Mouse (Mus musculus) forebrain, embryonic 16.5 days (tissue): Measurements from ENCODE around the gene Tcea3. TPM values are rescaled to one million over a fixed set of nuclear protein-coding genes. Genes with fewer than 3 reads are reported as not detected.

ENCODE experiments used
- ATAC-seq: fragments of 200-750 bp; cut with Nextera tagmentation; 2 replicates; pipeline ENCODE4 v1.8.0; 2017; ENCODE audit warnings: mild to moderate bottlenecking, moderate library complexity
- H3K27ac ChIP-seq: fragments of 300-500 bp; sonication (generic); 2 replicates; pipeline ENCODE4 v1.5.1; 2014; ENCODE audit warnings: low read length, control low read depth
- H3K27me3 ChIP-seq: fragments of 300-500 bp; sonication (generic); replicated peaks from 2 replicates; pipeline ENCODE4 v1.6.1; 2014; ENCODE audit warnings: low read length; ENCODE audit not compliant: control insufficient read depth, insufficient read depth
- H3K36me3 ChIP-seq: fragments of 300-500 bp; sonication (generic); 2 replicates; pipeline ENCODE4 v1.6.1; 2014; ENCODE audit not compliant: control insufficient read depth, insufficient read depth
- H3K4me1 ChIP-seq: fragments of 300-500 bp; sonication (generic); replicated peaks from 2 replicates; pipeline ENCODE4 v1.6.1; 2014; ENCODE audit warnings: low read length; ENCODE audit not compliant: control insufficient read depth, insufficient read depth
- H3K4me2 ChIP-seq: fragments of 300-500 bp; sonication (generic); 2 replicates; pipeline ENCODE4 v1.6.1; 2014; ENCODE audit warnings: mild to moderate bottlenecking, low read length, control low read depth
- H3K4me3 ChIP-seq: fragments of 300-500 bp; sonication (generic); replicated peaks from 2 replicates; pipeline ENCODE4 v1.5.1; 2014; ENCODE audit warnings: mild to moderate bottlenecking, low read length, control low read depth
- H3K9ac ChIP-seq: fragments of 300-500 bp; sonication (generic); replicated peaks from 2 replicates; pipeline ENCODE4 v1.6.1; 2014; ENCODE audit warnings: low read depth, low read length, control low read depth
- H3K9me3 ChIP-seq: fragments of 300-500 bp; sonication (generic); 2 replicates; pipeline ENCODE4 v1.6.1; 2016; ENCODE audit warnings: low read length; ENCODE audit not compliant: control insufficient read depth
- WGBS: fragments of 180-500 bp; shearing (Covaris S2); extraction: QIAGEN DNeasy Blood & Tissue Kit; methylation state at CpG from one replicate; pipeline ENCODE4 v1.1.7; 2014; 5-methylcytosine and 5-hydroxymethylcytosine counted together
- polyA plus RNA-seq: library from polyadenylated mRNA; unstranded; fragments of >200 nt; fragmentation: Nextera tagmentation; extraction: Ambion mirVana; gene quantifications from 2 replicates; pipeline ENCODE4 v1.2.1, GENCODE M21; 2015

Tcea3 gene
- polyA plus RNA-seq, 1 experiment from 2014 or later, result 0.44 TPM

- no peaks in the 10 kb centered on the region; the same call in 1 of the 2 replicates for H3K27me3 ChIP-seq
- H3K27ac ChIP-seq, result peak within 1 kb of the TSS; percentile 98
- no peaks in the 10 kb centered on the region for H3K9me3 ChIP-seq
- peak within 1 kb of the TSS; percentile 59 for H3K4me2 ChIP-seq
- peaks cover 10% of the 10 kb centered on the region for H3K36me3 ChIP-seq
- H3K4me3 ChIP-seq, result peak within 1 kb of the TSS; percentile 66
- ATAC-seq, result peak; percentile 14
- H3K9ac ChIP-seq, result peak within 1 kb of the TSS; percentile 66
- WGBS, result 3% methylated on average over 5 of the region's 5 CpGs
- H3K4me1 ChIP-seq, result peaks cover 38% of the 10 kb centered on the region
Observed at GRCm38 (mm10) chr4:136284455-136284854, 36.9 kb downstream of the Tcea3 start, which contains the start of gene Zfp46. Zfp46 (plus strand) TSS chr4:136284683.

DNA sequence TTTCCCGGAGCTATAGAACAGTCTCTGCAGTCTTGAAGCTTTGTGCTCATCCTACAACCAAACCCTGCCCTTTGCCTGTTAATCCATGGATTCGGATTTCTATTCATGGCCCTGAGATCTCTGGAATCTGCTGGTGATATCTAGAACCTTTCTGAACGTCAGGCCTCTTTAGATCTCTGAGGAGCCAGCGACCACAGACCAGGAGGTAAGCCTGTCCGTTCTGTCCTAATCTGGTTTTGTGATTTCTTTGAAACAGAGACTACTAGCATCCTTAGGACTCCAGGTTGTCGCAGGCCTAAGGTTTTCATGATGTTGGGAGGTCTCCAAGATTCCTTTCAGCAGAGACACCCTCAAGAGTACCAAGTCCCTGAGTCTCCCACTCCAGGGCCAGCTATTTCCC is 37.4 kb downstream of the Tcea3 start:
- Histone ChIP-seq H3K4me3 (peak overlapping the region; percentile 66), H3K9ac (peak overlapping the region; percentile 66), H3K27me3 (no peaks in the 10 kb centered on the region; the same call in 1 of the 2 replicates), H3K36me3 (peaks cover 10% of the 10 kb centered on the region), H3K27ac (peak overlapping the region; percentile 98), H3K9me3 (no peaks in the 10 kb centered on the region), H3K4me2 (peak overlapping the region; percentile 59), H3K4me1 (peaks cover 39% of the 10 kb centered on the region)
- ATAC-seq, result no peak; the same call in 1 of the 2 replicates
- 7% methylated on average over 6 of the region's 6 CpGs for WGBS

GRCm38 (mm10) chr4:136285348-136285810 is 37.9 kb downstream of the Tcea3 start:
- Histone ChIP-seq H3K9ac (peak overlapping the region; percentile 66), H3K27me3 (no peaks in the 10 kb centered on the region; the same call in 1 of the 2 replicates), H3K36me3 (peaks cover 10% of the 10 kb centered on the region), H3K4me3 (peak overlapping the region; percentile 66), H3K4me2 (peak overlapping the region; percentile 59), H3K9me3 (no peaks in the 10 kb centered on the region), H3K4me1 (peaks cover 44% of the 10 kb centered on the region), H3K27ac (peak overlapping the region; percentile 98)
- WGBS, result 1% methylated on average over 25 of the region's 25 CpGs
- ATAC-seq, result peak; percentile 96

DNA sequence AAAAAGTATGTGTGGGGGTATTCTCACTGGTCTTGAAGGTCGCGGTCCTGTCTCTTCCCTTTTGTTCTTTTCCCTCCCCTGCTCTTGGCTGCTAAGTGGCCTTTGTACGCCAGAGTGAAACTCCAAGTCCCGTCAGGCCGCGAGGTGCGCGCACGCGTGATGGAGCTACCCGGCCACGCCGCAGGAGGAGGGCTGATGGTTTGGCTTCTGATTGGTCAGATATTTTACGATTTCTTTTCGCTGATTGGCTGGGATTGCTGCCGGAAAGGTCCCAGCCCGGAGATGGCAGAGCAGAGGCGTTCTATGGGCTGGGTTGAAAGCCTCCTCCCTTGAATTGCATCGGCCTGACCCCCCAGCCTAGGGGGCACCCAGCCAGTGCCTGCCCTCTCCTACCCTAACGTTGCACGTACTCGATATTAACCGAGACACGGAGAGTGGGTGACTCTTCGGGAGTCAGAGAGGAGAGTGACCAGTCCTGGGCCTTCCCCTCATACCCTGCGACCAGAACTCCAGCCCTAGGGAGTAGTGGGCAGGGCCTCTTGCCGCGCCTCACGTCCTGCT is 38.4 kb downstream of the Tcea3 start:
- Histone ChIP-seq H3K4me2 (peak overlapping the region; percentile 72), H3K27ac (peak overlapping the region; percentile 98), H3K9me3 (no peaks in the 10 kb centered on the region), H3K9ac (peak overlapping the region; percentile 70), H3K36me3 (peaks cover 13% of the 10 kb centered on the region), H3K4me3 (peak overlapping the region; percentile 66), H3K27me3 (no peaks in the 10 kb centered on the region; the same call in 1 of the 2 replicates), H3K4me1 (peaks cover 49% of the 10 kb centered on the region)
- peak; percentile 87 for ATAC-seq
- WGBS, result under 1% methylated on average over 29 of the region's 29 CpGs

- Histone ChIP-seq H3K27ac (no peak overlapping the region), H3K4me2 (no peak overlapping the region; the same call in 1 of the 2 replicates), H3K36me3 (peaks cover 26% of the 10 kb centered on the region), H3K9me3 (no peaks in the 10 kb centered on the region), H3K27me3 (no peaks in the 10 kb centered on the region; the same call in 1 of the 2 replicates), H3K9ac (no peak overlapping the region), H3K4me1 (peaks cover 27% of the 10 kb centered on the region), H3K4me3 (no peak overlapping the region)
- 37% methylated on average over 66 of the region's 66 CpGs for WGBS
- ATAC-seq, result no peak
Observed at GRCm38 (mm10) chr4:136289918-136290780, 42.6 kb downstream of the Tcea3 start.

- H3K9me3 ChIP-seq, result no peaks in the 10 kb centered on the region
- 33% methylated on average over 39 of the region's 39 CpGs for WGBS
- H3K27me3 ChIP-seq, result no peaks in the 10 kb centered on the region; the same call in 1 of the 2 replicates
- H3K27ac ChIP-seq, result no peak overlapping the region
- no peak overlapping the region for H3K4me3 ChIP-seq
- H3K4me1 ChIP-seq, result peaks cover 27% of the 10 kb centered on the region
- peak overlapping the region; percentile 3; the same call in 1 of the 2 replicates for H3K4me2 ChIP-seq
- H3K36me3 ChIP-seq, result peaks cover 26% of the 10 kb centered on the region
- ATAC-seq, result no peak
- no peak overlapping the region for H3K9ac ChIP-seq
Observed at GRCm38 (mm10) chr4:136290781-136291595, 43.5 kb downstream of the Tcea3 start.

DNA sequence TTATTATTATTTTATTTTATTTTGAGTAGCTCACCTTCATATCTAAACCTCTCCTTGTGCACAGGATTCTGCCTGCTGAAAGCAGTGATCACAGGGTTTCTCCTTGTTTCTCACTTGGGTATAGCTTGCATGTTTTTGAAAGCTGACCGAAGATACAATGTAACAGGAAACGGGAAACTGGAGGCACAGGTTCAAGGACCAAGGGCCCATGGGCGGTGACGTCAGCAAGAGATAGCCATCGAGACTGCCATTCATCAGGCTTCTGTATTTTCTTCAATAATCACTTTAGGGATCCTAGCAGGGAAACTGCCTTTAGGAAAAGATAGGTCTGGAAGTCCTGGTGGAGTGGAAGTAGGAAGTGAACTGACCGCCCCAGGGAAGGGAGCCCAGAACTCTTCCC is 44.2 kb downstream of the Tcea3 start:
- ATAC-seq, result no peak
- Histone ChIP-seq H3K4me3 (no peak overlapping the region), H3K4me2 (no peak overlapping the region), H3K4me1 (peaks cover 24% of the 10 kb centered on the region), H3K27ac (no peak overlapping the region), H3K9ac (no peak overlapping the region), H3K36me3 (peaks cover 26% of the 10 kb centered on the region), H3K27me3 (no peaks in the 10 kb centered on the region; the same call in 1 of the 2 replicates), H3K9me3 (no peaks in the 10 kb centered on the region)
- WGBS, result 90% methylated on average over 6 of the region's 6 CpGs

- Histone ChIP-seq H3K9me3 (no peaks in the 10 kb centered on the region), H3K4me2 (no peak overlapping the region), H3K36me3 (peaks cover 13% of the 10 kb centered on the region), H3K4me1 (peaks cover 3% of the 10 kb centered on the region), H3K9ac (no peak overlapping the region), H3K4me3 (no peak overlapping the region), H3K27me3 (no peaks in the 10 kb centered on the region), H3K27ac (no peak overlapping the region)
- 74% methylated on average over 7 of the region's 7 CpGs for WGBS
- ATAC-seq, result no peak
Observed at GRCm38 (mm10) chr4:136295941-136296340, 48.4 kb downstream of the Tcea3 start.
